Mouse (Mus musculus): Measurements from ENCODE around the gene Vps37d. TPM values are rescaled to one million over a fixed set of nuclear protein-coding genes. Genes with fewer than 3 reads are reported as not detected.

Gene Vps37d
- polyA plus RNA-seq, 1 experiment from 2014 or later: 10.7 TPM

DNA sequence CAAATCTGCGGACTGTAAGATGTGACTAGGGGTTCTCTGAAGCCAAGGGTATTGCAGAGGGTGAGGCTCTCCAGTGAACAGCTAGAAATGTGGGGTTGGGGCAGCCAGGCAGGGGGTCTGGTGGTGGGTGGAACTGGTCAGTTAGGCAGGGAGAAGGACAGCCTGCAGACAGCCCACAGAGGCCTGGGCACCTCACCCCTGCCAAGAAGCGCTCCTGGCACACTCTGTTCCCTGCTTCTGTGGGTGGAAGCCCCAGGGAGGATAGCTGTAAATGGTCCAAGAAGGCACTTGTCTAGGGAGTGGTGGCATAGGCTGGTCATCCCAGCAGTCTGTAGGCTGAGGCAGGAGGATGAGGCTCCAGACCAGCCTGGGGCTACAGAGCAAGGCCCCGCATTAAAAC is 31.4 kb upstream of the Vps37d start:
- Histone ChIP-seq H3K9ac (ENCODE audit: low read length) (no peak overlapping the region), H3K36me3 (ENCODE audit: control insufficient read depth, insufficient read depth, low read length) (no peaks in the 10 kb centered on the region), H3K4me1 (ENCODE audit: control insufficient read depth, insufficient read depth, low read length) (peaks cover 8% of the 10 kb centered on the region; the same call in 1 of the 2 replicates), H3K4me3 (ENCODE audit: low read depth, low read length) (no peak overlapping the region), H3K4me2 (ENCODE audit: low read depth, severe bottlenecking) (no peak overlapping the region), H3K27ac (replicated peaks; ENCODE audit: low read depth, low read length) (no peak overlapping the region), H3K9me3 (ENCODE audit: control insufficient read depth, low read length) (no peaks in the 10 kb centered on the region), H3K27me3 (ENCODE audit: control insufficient read depth, insufficient read depth, low read length) (peaks cover 23% of the 10 kb centered on the region)
- DNase-seq (ENCODE audit: low spot score): no peak
- ATAC-seq (ENCODE audit: insufficient number of reproducible peaks, low FRiP score, low TSS enrichment, low read depth): no peak
- 89% methylated on average over 3 of the region's 3 CpGs for WGBS

GRCm38 (mm10) chr5:135109017-135109416 is 31.0 kb upstream of the Vps37d start:
- 43% methylated on average over 6 of the region's 6 CpGs for WGBS

GRCm38 (mm10) chr5:135107521-135108501 is 29.7 kb upstream of the Vps37d start:
- no peaks in the 10 kb centered on the region for H3K9me3 ChIP-seq (ENCODE audit: control insufficient read depth, low read length)
- WGBS: 10% methylated on average over 40 of the region's 40 CpGs
- peaks cover 23% of the 10 kb centered on the region for H3K27me3 ChIP-seq (ENCODE audit: control insufficient read depth, insufficient read depth, low read length)
- H3K4me1 ChIP-seq (ENCODE audit: control insufficient read depth, insufficient read depth, low read length): peaks cover 8% of the 10 kb centered on the region; the same call in 1 of the 2 replicates
- H3K4me3 ChIP-seq (ENCODE audit: low read depth, low read length): peak overlapping the region; percentile 54
- ATAC-seq (ENCODE audit: insufficient number of reproducible peaks, low FRiP score, low TSS enrichment, low read depth) (0 out of 2 replicates have a peak, but pooled peaks have one; percentile 19), DNase-seq (ENCODE audit: low spot score) (peak; percentile 75)
- peak overlapping the region; percentile 96 for H3K4me2 ChIP-seq (ENCODE audit: low read depth, severe bottlenecking)
- no peak overlapping the region for H3K27ac ChIP-seq (replicated peaks; ENCODE audit: low read depth, low read length)
- no peaks in the 10 kb centered on the region for H3K36me3 ChIP-seq (ENCODE audit: control insufficient read depth, insufficient read depth, low read length)
- H3K9ac ChIP-seq (ENCODE audit: low read length): 0 out of 2 replicates have a peak overlapping the region, but pooled peaks have one; percentile 30

More at GRCm38 (mm10) chr5:135109017-135109416, 31.0 kb upstream of the Vps37d start:
- Histone ChIP-seq H3K27ac (replicated peaks; ENCODE audit: low read depth, low read length) (no peak overlapping the region), H3K9me3 (ENCODE audit: control insufficient read depth, low read length) (no peaks in the 10 kb centered on the region), H3K4me1 (ENCODE audit: control insufficient read depth, insufficient read depth, low read length) (peaks cover 8% of the 10 kb centered on the region; the same call in 1 of the 2 replicates), H3K27me3 (ENCODE audit: control insufficient read depth, insufficient read depth, low read length) (peaks cover 23% of the 10 kb centered on the region), H3K4me3 (ENCODE audit: low read depth, low read length) (no peak overlapping the region), H3K36me3 (ENCODE audit: control insufficient read depth, insufficient read depth, low read length) (no peaks in the 10 kb centered on the region), H3K4me2 (ENCODE audit: low read depth, severe bottlenecking) (no peak overlapping the region), H3K9ac (ENCODE audit: low read length) (no peak overlapping the region)
- no peak for ATAC-seq (ENCODE audit: insufficient number of reproducible peaks, low FRiP score, low TSS enrichment, low read depth)
- no peak for DNase-seq (ENCODE audit: low spot score)

DNA sequence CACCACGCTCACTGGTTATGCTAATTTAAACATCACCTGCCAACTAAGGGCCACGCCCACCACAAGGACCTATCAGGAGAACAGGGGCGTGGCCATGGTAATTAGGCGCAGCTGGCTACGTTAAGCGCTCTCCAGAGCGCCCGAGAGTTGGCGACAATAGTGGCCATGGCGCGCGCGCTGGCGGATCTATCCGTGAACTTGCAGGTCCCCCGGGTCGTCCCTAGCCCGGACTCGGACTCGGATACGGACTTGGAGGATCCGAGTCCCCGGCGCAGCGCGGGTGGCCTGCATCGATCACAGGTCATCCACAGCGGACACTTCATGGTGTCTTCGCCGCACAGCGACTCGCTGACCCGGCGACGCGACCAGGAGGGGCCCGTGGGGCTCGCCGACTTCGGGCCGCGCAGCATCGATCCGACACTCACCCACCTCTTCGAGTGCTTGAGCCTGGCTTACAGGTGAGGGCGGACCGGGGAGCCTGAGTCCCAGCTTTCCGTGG is 28.7 kb upstream of the Vps37d start:
- Histone ChIP-seq H3K4me3 (ENCODE audit: low read depth, low read length) (peak overlapping the region; percentile 54), H3K9ac (ENCODE audit: low read length) (peak overlapping the region; percentile 34; the same call in 1 of the 2 replicates), H3K36me3 (ENCODE audit: control insufficient read depth, insufficient read depth, low read length) (no peaks in the 10 kb centered on the region), H3K27ac (replicated peaks; ENCODE audit: low read depth, low read length) (no peak overlapping the region), H3K4me1 (ENCODE audit: control insufficient read depth, insufficient read depth, low read length) (peaks cover 8% of the 10 kb centered on the region; the same call in 1 of the 2 replicates), H3K27me3 (ENCODE audit: control insufficient read depth, insufficient read depth, low read length) (peaks cover 23% of the 10 kb centered on the region), H3K9me3 (ENCODE audit: control insufficient read depth, low read length) (no peaks in the 10 kb centered on the region), H3K4me2 (ENCODE audit: low read depth, severe bottlenecking) (peak overlapping the region; percentile 96)
- under 1% methylated on average over 48 of the region's 48 CpGs for WGBS
- DNase-seq (ENCODE audit: low spot score): peak; percentile 87
- ATAC-seq (ENCODE audit: insufficient number of reproducible peaks, low FRiP score, low TSS enrichment, low read depth): peak; percentile 83

GRCm38 (mm10) chr5:135103999-135104660 is 26.1 kb upstream of the Vps37d start:
- Histone ChIP-seq H3K9me3 (ENCODE audit: control insufficient read depth, low read length) (no peaks in the 10 kb centered on the region), H3K27ac (replicated peaks; ENCODE audit: low read depth, low read length) (no peak overlapping the region), H3K4me1 (ENCODE audit: control insufficient read depth, insufficient read depth, low read length) (peaks cover 8% of the 10 kb centered on the region; the same call in 1 of the 2 replicates), H3K4me2 (ENCODE audit: low read depth, severe bottlenecking) (no peak overlapping the region), H3K27me3 (ENCODE audit: control insufficient read depth, insufficient read depth, low read length) (peaks cover 20% of the 10 kb centered on the region), H3K9ac (ENCODE audit: low read length) (no peak overlapping the region), H3K4me3 (ENCODE audit: low read depth, low read length) (no peak overlapping the region), H3K36me3 (ENCODE audit: control insufficient read depth, insufficient read depth, low read length) (no peaks in the 10 kb centered on the region)
- no peak for DNase-seq (ENCODE audit: low spot score)
- 69% methylated on average over 11 of the region's 11 CpGs for WGBS
- ATAC-seq (ENCODE audit: insufficient number of reproducible peaks, low FRiP score, low TSS enrichment, low read depth): no peak

DNA sequence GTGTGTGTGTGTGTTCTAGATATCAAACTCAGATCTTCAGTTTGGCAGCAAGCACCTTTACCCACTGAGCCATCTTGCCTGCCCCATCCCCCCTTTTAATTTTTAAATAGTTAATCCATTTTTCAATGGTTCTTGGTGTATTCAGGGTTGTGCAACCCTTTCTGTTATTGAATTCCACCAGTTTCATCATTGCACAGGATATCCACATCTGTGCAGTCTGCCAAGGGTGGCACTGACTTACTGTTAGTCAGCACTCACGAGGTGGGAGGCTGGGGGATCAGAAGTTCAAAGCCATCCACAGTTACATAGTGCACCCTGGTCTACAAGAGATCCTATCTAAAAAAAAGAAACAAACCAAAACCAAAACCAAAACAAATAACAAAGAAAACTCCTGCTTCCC is 22.9 kb upstream of the Vps37d start:
- no peaks in the 10 kb centered on the region for H3K36me3 ChIP-seq (ENCODE audit: control insufficient read depth, insufficient read depth, low read length)
- DNase-seq (ENCODE audit: low spot score) (no peak), ATAC-seq (ENCODE audit: insufficient number of reproducible peaks, low FRiP score, low TSS enrichment, low read depth) (no peak)
- no peak overlapping the region for H3K4me3 ChIP-seq (ENCODE audit: low read depth, low read length)
- no peaks in the 10 kb centered on the region for H3K27me3 ChIP-seq (ENCODE audit: control insufficient read depth, insufficient read depth, low read length)
- H3K9ac ChIP-seq (ENCODE audit: low read length): no peak overlapping the region
- no peak overlapping the region for H3K27ac ChIP-seq (replicated peaks; ENCODE audit: low read depth, low read length)
- H3K4me1 ChIP-seq (ENCODE audit: control insufficient read depth, insufficient read depth, low read length): no peaks in the 10 kb centered on the region
- WGBS: 69% methylated on average over 1 of the region's 1 CpGs
- no peak overlapping the region for H3K4me2 ChIP-seq (ENCODE audit: low read depth, severe bottlenecking)
- H3K9me3 ChIP-seq (ENCODE audit: control insufficient read depth, low read length): no peaks in the 10 kb centered on the region

GRCm38 (mm10) chr5:135089653-135090052 is 11.6 kb upstream of the Vps37d start, which contains the start of gene Mlxipl:
TSS of gene Mlxipl (plus strand) at chr5:135089890.
- 3% methylated on average over 39 of the region's 39 CpGs for WGBS
- Histone ChIP-seq H3K4me3 (ENCODE audit: low read depth, low read length) (peak within 1 kb of the TSS; percentile 12; the same call in 1 of the 2 replicates), H3K4me2 (ENCODE audit: low read depth, severe bottlenecking) (peak within 1 kb of the TSS; percentile 40), H3K4me1 (ENCODE audit: control insufficient read depth, insufficient read depth, low read length) (no peaks in the 10 kb centered on the region), H3K36me3 (ENCODE audit: control insufficient read depth, insufficient read depth, low read length) (no peaks in the 10 kb centered on the region), H3K27me3 (ENCODE audit: control insufficient read depth, insufficient read depth, low read length) (peaks cover 19% of the 10 kb centered on the region), H3K9me3 (ENCODE audit: control insufficient read depth, low read length) (no peaks in the 10 kb centered on the region), H3K9ac (ENCODE audit: low read length) (peak within 1 kb of the TSS; percentile 36), H3K27ac (replicated peaks; ENCODE audit: low read depth, low read length) (no peak within 1 kb of the TSS)
- ATAC-seq (ENCODE audit: insufficient number of reproducible peaks, low FRiP score, low TSS enrichment, low read depth): no peak
- DNase-seq (ENCODE audit: low spot score): peak; percentile 35

DNA sequence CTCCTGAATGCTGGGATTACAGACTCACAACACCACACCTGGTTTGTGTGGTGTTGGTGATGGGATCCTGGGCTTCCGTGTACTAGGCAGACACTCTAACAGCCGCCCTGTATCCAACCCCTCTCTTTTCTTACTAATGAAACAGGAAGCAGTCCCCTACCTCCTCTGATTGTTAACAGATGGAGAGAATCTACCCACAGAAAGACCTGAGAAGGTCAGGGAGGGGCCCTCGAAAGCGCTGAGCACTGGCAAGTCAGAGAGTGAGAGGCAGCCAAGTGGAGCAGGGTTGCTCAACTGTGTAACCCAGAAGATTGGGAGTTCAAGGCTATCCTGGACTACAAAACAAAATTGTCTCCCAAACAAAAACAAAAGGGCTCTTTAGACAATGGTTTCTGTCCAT is 8.8 kb upstream of the Vps37d start:
- DNase-seq (ENCODE audit: low spot score) (peak; percentile 33), ATAC-seq (ENCODE audit: insufficient number of reproducible peaks, low FRiP score, low TSS enrichment, low read depth) (no peak)
- no peak overlapping the region for H3K4me3 ChIP-seq (ENCODE audit: low read depth, low read length)
- no peaks in the 10 kb centered on the region for H3K36me3 ChIP-seq (ENCODE audit: control insufficient read depth, insufficient read depth, low read length)
- H3K27ac ChIP-seq (replicated peaks; ENCODE audit: low read depth, low read length): no peak overlapping the region
- WGBS: 13% methylated on average over 4 of the region's 4 CpGs
- no peak overlapping the region for H3K4me2 ChIP-seq (ENCODE audit: low read depth, severe bottlenecking)
- no peak overlapping the region for H3K9ac ChIP-seq (ENCODE audit: low read length)
- peaks cover 19% of the 10 kb centered on the region for H3K27me3 ChIP-seq (ENCODE audit: control insufficient read depth, insufficient read depth, low read length)
- H3K9me3 ChIP-seq (ENCODE audit: control insufficient read depth, low read length): no peaks in the 10 kb centered on the region
- H3K4me1 ChIP-seq (ENCODE audit: control insufficient read depth, insufficient read depth, low read length): no peaks in the 10 kb centered on the region
